Comparison of ENCODE assay signal across 19 mouse cellular contexts in genomic region chr12:108269699-108270098, GRCm38 (mm10). TPM values are rescaled to one million over a fixed set of nuclear protein-coding genes. Genes with fewer than 3 reads are reported as not detected.
DNase-seq lines count a peak whose midpoint lies in the region; ATAC-seq lines count a peak whose summit lies in the region.
"Had no signal": no experiment of that assay in that cellular context is flagged by ENCODE, and none has a peak within 500 bp of the region (broad histone marks: within the 10 kb centered on the region; RNA-seq: fewer than 3 reads in every experiment).

No protein-coding gene starts in this region.

- no peaks in the 10 kb centered on the region for H3K36me3 ChIP-seq in heart, embryonic 10.5 days
- no peaks in the 10 kb centered on the region for H3K36me3 ChIP-seq in midbrain, embryonic 13.5 days
- H3K36me3 ChIP-seq in midbrain, embryonic 11.5 days (ENCODE audit: control insufficient read depth, insufficient read depth, low read length) = 0 out of 2 replicates have a peak, but pooled peaks cover 3% of the 10 kb centered on the region
- no peaks in the 10 kb centered on the region for H3K36me3 ChIP-seq in liver, embryonic 16.5 days (ENCODE audit: control insufficient read depth, insufficient read depth)
- H3K36me3 ChIP-seq: heart, embryonic 13.5 days had no signal

- H3K4me3 ChIP-seq in heart, embryonic 10.5 days = no peak overlapping the region
- no peak overlapping the region for H3K4me3 ChIP-seq in midbrain, embryonic 13.5 days (replicated peaks)
- H3K4me3 ChIP-seq in midbrain, embryonic 11.5 days (ENCODE audit: low read depth, low read length) = no peak overlapping the region
- no peak overlapping the region for H3K4me3 ChIP-seq in liver, embryonic 16.5 days (ENCODE audit: low read depth, low read length)
- H3K4me3 ChIP-seq: heart, embryonic 13.5 days had no signal

- intact Hi-C loops in heart, postnatal 25 days (cut with DNase I) = loop anchor here (5.0 kb wide), 1 partner anchor 32 kb away; no protein-coding TSS in a partner anchor

- no peaks in the 10 kb centered on the region for H3K9me3 ChIP-seq in heart, embryonic 10.5 days
- no peaks in the 10 kb centered on the region for H3K9me3 ChIP-seq in midbrain, embryonic 13.5 days
- H3K9me3 ChIP-seq in midbrain, embryonic 11.5 days (ENCODE audit: control insufficient read depth, low read length) = no peaks in the 10 kb centered on the region
- no peaks in the 10 kb centered on the region for H3K9me3 ChIP-seq in liver, embryonic 16.5 days (replicated peaks; ENCODE audit: control insufficient read depth, low read length)
- H3K9me3 ChIP-seq: heart, embryonic 13.5 days; midbrain, embryonic 10.5 days had no signal

- DNase-seq in cerebellum, adult 11-12 months = peak; percentile 46
- no peak for DNase-seq in cerebellum, adult 11 months
- DNase-seq in heart, embryonic 10.5 days (ENCODE audit: low spot score) = no peak
- DNase-seq in heart, postnatal 25 days (ENCODE audit: low spot score) = no peak
- DNase-seq in midbrain, embryonic 11.5 days (ENCODE audit: low spot score, missing footprints) = no peak
- DNase-seq in right cerebral cortex, adult 18-20 months = no peak
- DNase-seq: adrenal gland, adult 8-10 months; kidney, adult 11 months had no signal

- 63% methylated on average over 5 of the region's 5 CpGs for WGBS in heart, embryonic 10.5 days
- WGBS in midbrain, embryonic 13.5 days = 89% methylated on average over 5 of the region's 5 CpGs
- WGBS in midbrain, embryonic 11.5 days = 76% methylated on average over 5 of the region's 5 CpGs
- WGBS in liver, embryonic 16.5 days (ENCODE audit: insufficient replicate concordance) = 44% methylated on average over 5 of the region's 5 CpGs

- H3K4me2 ChIP-seq in midbrain, embryonic 13.5 days (replicated peaks) = peak overlapping the region; percentile 23; the same call in 1 of the 2 replicates
- no peak overlapping the region for H3K4me2 ChIP-seq in midbrain, embryonic 11.5 days
- 0 out of 2 replicates have a peak overlapping the region, but pooled peaks have one; percentile 0 for H3K4me2 ChIP-seq in liver, embryonic 16.5 days (ENCODE audit: low read depth, low read length)

- H3K4me1 ChIP-seq in heart, embryonic 10.5 days = peaks cover 96% of the 10 kb centered on the region
- peaks cover 92% of the 10 kb centered on the region for H3K4me1 ChIP-seq in midbrain, embryonic 13.5 days (replicated peaks)
- peaks cover 76% of the 10 kb centered on the region for H3K4me1 ChIP-seq in midbrain, embryonic 11.5 days (ENCODE audit: control insufficient read depth, insufficient read depth, low read length)
- peaks cover 29% of the 10 kb centered on the region for H3K4me1 ChIP-seq in liver, embryonic 16.5 days (ENCODE audit: control insufficient read depth, low read depth, low read length)

- ATAC-seq in midbrain, embryonic 13.5 days = no peak
- no peak for ATAC-seq in midbrain, embryonic 11.5 days (ENCODE audit: low FRiP score)
- no peak for ATAC-seq in liver, embryonic 16.5 days (ENCODE audit: low read depth)
- ATAC-seq: forebrain, embryonic 14.5 days; Patski had no signal

- no peak overlapping the region for H3K9ac ChIP-seq in midbrain, embryonic 13.5 days (replicated peaks)
- no peak overlapping the region for H3K9ac ChIP-seq in midbrain, embryonic 11.5 days (ENCODE audit: low read length)
- no peak overlapping the region for H3K9ac ChIP-seq in liver, embryonic 16.5 days (ENCODE audit: low read depth, low read length)

- no peaks in the 10 kb centered on the region for H3K27me3 ChIP-seq in heart, embryonic 10.5 days (ENCODE audit: insufficient read depth, poor library complexity, severe bottlenecking)
- H3K27me3 ChIP-seq in midbrain, embryonic 13.5 days = no peaks in the 10 kb centered on the region
- H3K27me3 ChIP-seq in midbrain, embryonic 11.5 days (ENCODE audit: control insufficient read depth, insufficient read depth, low read length) = no peaks in the 10 kb centered on the region
- peaks cover 24% of the 10 kb centered on the region for H3K27me3 ChIP-seq in liver, embryonic 16.5 days (ENCODE audit: control insufficient read depth, insufficient read depth, low read depth, low read length)
- H3K27me3 ChIP-seq: heart, embryonic 13.5 days; Patski had no signal

- H3K27ac ChIP-seq in heart, embryonic 10.5 days = peak overlapping the region; percentile 75; the same call in 1 of the 2 replicates
- no peak overlapping the region for H3K27ac ChIP-seq in midbrain, embryonic 13.5 days
- no peak overlapping the region for H3K27ac ChIP-seq in midbrain, embryonic 11.5 days (ENCODE audit: low read depth, low read length)
- H3K27ac ChIP-seq in liver, embryonic 16.5 days (ENCODE audit: low read length) = no peak overlapping the region
- H3K27ac ChIP-seq: kidney, postnatal 0 days; macrophage had no signal

RNA-seq across cellular contexts. Expression of gene Ccdc85c, which starts 5.5 kb away (rescaled TPM):
- 5.7 and 6.7 TPM in 2 replicates for polyA plus RNA-seq in heart, embryonic 10.5 days (2016; fragmentation: Nextera tagmentation; extraction: Ambion mirVana)
- total RNA-seq in heart, postnatal 25 days (2021) = 10 to 100 TPM; 36.4 to 40.9 TPM
- polyA plus RNA-seq in midbrain, embryonic 13.5 days (2015; fragmentation: Nextera tagmentation; extraction: Ambion mirVana) = 19.5 and 21.5 TPM in 2 replicates
- polyA plus RNA-seq in midbrain, embryonic 11.5 days (2014; fragmentation: Nextera tagmentation; extraction: Ambion mirVana) = 19.2 and 20.4 TPM in 2 replicates
- 1.2 and 1.3 TPM in 2 replicates for polyA plus RNA-seq in liver, embryonic 16.5 days (2015; fragmentation: Nextera tagmentation; extraction: Ambion mirVana)
- total RNA-seq: monocyte, adult 5-6 weeks had no signal

RNA-seq across cellular contexts. Expression of gene Hhipl1, which starts 36.4 kb away (rescaled TPM):
- 0.28 and 0.64 TPM in 2 replicates for polyA plus RNA-seq in heart, embryonic 10.5 days (2016; fragmentation: Nextera tagmentation; extraction: Ambion mirVana)
- total RNA-seq in heart, postnatal 25 days (2021) = 1 to 10 TPM in 1 of 2 experiments, under 1 TPM in 1; 0.95 to 1.7 TPM
- polyA plus RNA-seq in midbrain, embryonic 13.5 days (2015; fragmentation: Nextera tagmentation; extraction: Ambion mirVana) = 2.0 and 2.9 TPM in 2 replicates
- polyA plus RNA-seq in midbrain, embryonic 11.5 days (2014; fragmentation: Nextera tagmentation; extraction: Ambion mirVana) = 2.7 and 3.5 TPM in 2 replicates
- polyA plus RNA-seq in liver, embryonic 16.5 days (2015; fragmentation: Nextera tagmentation; extraction: Ambion mirVana) = 0.05 TPM in 1 of 2 replicates, not detected in the other
- total RNA-seq: common myeloid progenitor, adult 5-6 weeks; hematopoietic stem cell, adult 5-6 weeks; monocyte, adult 5-6 weeks had no signal
- polyA plus RNA-seq: macrophage had no signal
